Mouse (Mus musculus) T-helper 2 cell (primary cell): Measurements from ENCODE around the gene Atg3.

Experiments used
- in situ Hi-C: fragments of 300-600 bp; cut with MboI, MseI; formaldehyde crosslinking; loops from one replicate; pipeline ENCODE4 v1.15.1; 2025; ENCODE audit warnings: high pct_unique_total_duplicates

The Atg3 gene

DNA sequence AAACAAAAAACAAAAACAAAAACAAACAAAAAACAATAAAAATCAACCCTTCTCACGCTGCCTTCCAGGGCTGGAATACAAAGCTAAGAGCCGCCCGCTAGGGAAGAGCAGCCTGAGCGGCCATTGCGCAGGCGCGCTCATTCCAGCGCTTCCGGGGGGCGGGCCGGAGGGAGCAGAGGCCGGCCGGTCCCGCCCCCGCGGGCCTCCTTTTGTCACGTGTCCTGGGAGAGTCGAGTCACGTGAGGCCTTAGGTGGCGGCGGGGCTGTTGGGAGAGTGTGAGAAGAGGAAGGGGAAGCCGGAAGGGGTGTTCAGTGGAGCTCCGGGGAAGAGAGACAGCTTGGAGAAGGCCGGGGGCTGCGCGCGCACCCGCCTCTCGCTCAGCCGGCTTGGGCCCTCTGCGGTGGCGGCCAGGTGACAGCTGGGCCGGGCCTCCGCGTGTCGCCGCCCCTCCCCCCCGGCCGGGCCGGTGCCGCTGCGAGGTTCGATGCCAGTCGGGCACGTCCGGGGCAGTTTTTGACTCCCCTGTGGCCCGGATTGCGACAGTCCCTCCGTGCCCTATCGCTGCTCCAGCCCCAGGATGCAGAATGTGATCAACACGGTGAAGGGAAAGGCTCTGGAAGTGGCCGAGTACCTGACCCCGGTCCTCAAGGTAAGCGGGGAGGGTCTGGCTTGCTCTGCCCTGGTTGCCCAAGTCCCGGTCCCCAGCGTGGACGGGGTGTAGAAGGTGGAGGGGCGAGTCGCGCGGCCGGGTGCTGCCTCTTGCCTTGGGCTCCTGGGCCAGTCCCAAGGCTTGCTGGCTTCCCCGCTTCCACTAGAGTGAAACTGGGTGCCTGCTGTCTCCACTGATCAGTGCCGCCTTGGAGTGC is at the start of gene Atg3, which contains the start of gene Slc35a5:
Gene Atg3, plus strand, starts transcription at position 264 of the 867 bp plus-strand sequence.
Gene Slc35a5, minus strand, starts transcription at position 185 of the 867 bp plus-strand sequence.
- in situ Hi-C loops: no loop called here

GRCm38 (mm10) chr16:45110498-45110897 is 48.1 kb upstream of the Atg3 start:
- in situ Hi-C loops: no loop called here

DNA sequence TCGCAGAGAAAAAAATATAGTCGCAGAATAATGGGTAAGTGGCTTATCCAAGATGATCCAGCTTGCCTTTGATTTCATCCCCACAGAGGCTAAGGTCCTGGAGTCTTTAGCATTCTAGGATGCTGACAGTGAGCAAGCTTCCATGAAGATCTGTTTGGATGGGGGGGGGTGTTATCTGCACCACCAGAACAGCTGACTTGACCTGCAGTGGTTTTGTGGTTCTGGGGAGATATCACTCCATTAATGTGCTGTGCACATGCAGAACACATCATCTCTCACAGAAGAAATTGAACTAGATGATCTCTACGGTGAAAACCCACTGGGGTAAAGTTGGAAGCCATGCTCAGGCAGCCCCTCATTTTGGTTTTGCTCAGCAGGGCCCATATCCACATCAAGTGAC is 41.4 kb upstream of the Atg3 start:
- in situ Hi-C loops: no loop called here

DNA sequence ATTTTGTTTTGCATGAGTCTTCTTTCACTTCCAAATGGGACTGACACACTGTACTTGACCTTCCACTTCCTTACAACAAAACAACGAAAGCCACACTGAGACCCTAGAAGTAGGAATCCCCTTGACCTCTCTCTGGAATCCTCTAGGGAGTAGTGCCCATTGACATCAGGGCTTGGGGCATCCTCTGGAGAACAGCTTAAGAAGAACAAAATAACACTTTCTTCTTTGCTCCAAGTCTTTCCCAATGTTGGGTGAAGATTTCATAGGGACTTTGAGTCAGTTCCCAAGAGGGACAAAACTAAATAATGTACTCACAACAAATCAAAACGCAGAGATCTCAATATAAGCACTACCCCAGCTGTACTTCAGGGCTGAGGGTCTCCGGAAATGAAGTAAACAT is 39.8 kb upstream of the Atg3 start:
- in situ Hi-C loops: no loop called here

DNA sequence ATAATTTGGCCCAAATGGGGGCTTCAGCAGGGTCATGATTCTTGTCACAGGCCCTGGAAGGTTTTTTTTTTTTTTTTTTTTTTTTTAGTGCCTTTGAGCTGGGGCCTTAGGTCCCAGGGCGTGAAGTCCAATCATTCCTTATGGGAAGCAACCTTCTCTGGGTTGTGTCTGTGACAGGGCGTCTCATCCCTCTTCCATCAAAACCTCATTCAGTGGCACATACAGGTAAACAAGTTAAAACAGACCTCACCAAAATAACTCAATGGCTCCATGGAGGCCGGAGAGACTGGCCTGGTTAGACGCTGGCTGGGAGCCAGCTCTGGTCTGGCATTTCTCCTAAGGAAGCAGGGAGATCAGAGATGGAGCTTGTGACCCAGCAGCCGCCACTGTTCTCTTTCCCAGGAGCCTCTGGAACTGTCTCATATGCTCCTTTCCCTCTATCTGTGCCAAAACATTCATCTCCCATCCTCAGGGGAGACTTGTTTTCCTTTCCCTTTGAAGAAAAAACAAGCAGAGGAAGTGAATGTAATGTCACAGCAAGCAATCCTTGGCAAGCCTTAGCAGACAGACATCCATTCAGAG is 37.6 kb upstream of the Atg3 start:
- in situ Hi-C loops: no loop called here

DNA sequence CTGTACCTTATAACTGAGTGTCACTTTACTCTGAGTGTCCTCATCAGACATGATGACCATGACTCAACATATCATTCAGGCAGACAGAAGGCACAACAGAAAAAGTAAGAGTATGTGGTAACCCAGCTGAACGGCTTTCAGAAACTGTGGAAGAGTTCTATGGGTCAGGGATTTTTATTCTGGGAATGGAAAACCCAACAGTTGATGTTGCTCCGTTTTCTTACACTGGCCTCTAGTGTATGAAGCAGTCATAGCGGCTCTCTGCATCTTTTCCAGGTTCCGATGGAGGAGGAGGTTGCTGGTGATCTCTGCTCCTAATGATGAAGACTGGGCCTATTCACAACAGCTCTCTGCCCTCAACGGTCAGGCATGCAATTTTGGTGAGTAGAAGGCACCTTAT is 36.0 kb upstream of the Atg3 start:
- in situ Hi-C loops: no loop called here

DNA sequence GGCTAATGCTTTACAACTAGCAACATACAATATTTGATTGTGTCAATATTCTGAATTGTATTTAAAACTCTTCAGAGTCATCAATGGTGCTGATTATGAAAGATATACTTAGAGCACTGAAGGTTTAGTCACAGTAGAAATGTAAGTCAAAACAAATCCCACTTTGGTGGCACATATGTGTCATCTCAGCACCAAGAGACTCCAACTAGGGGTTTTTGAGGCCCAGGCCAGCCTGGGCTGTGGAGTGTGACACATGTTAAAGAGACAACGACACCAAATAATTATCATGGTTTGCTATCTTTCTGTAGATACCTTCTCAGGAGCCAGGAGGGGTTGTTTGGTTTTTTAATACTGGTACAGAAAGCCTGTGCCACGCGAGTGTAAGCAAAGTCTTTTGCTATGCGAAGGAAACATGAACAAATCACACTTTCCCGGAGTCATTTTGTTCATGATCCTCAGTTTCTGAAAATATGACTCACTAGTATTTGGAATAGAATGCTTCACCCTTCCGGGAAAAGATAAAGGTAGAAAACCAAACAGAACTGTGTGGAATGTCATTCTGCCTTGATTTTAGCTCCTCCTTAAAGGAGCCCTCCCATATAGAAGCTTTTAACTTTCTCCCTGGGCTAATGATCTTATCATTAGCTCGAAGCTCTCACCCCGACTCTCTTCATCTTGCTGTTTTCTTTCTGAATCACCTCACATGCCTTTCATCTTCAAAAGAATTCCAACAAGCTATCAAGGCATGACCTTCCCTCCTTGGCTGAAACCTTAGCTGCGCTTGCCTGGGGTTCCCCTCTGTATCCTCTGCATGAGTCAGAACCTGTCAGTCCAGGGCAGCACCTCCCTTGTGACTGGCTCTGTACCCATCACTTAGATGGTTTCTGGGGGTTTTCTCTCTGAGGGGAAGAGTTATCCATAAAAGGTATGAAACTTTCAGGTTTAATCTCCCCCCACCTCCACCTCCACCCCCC is 34.1 kb upstream of the Atg3 start:
- in situ Hi-C loops: no loop called here

- in situ Hi-C loops: no loop called here
These were observed 30.5 kb upstream of the Atg3 start for GRCm38 (mm10) chr16:45127936-45128710.

DNA sequence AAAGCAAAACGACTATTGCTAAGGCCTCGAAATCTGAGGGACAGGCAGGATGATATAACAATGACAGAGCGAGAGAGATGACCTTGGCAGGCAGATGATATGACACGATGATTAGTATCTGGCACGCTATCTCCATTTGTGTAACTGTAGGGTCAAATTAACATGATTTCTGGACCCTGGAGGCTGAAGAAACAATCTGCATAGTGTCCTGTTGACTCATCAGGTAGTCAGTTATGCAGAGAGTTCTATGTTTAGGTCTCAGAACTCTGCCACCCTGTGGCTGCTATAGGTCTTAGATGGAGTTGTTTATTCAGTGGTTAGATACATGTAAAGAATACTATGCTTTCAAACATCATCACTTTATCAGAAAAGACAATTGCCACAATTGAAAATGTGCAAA is 16.9 kb upstream of the Atg3 start:
- in situ Hi-C loops: no loop called here

DNA sequence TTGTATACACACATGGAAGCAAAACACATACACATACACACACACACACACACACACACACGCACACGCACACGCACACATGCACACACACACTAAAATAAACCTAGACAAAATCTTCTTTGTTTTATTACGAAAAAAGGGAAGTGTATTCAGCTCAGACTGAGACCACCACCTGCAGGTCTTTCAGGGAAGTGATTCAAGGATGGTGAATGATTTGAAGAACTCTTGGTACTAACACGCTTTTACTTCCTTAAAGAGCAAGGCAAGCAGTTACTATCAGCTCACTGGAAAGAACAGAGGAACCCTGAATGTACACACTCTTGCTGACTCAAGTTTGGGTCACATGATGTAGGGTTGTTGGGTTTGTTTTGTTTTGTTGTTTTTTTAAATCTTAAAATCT is 16.0 kb upstream of the Atg3 start:
- in situ Hi-C loops: no loop called here

DNA sequence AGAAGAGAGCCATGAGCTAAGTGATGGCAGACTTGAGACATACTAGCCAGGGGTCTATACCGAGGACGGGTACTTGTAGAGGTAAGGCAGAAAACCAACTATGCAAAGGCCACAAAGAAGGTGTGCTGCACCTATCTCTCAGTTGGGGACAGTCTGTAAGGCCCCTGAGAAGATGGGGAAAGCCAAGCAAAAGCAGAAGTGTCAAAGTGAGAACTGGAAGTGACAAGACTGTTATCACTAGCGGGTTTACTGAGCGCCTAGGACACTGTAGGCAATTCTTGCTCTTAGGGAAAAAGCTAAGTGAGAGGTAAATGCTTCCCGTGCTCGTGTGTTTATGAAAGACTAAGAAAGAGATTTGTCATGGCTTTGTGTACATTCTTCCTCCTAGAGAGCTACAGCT is 13.5 kb upstream of the Atg3 start:
- in situ Hi-C loops: no loop called here

DNA sequence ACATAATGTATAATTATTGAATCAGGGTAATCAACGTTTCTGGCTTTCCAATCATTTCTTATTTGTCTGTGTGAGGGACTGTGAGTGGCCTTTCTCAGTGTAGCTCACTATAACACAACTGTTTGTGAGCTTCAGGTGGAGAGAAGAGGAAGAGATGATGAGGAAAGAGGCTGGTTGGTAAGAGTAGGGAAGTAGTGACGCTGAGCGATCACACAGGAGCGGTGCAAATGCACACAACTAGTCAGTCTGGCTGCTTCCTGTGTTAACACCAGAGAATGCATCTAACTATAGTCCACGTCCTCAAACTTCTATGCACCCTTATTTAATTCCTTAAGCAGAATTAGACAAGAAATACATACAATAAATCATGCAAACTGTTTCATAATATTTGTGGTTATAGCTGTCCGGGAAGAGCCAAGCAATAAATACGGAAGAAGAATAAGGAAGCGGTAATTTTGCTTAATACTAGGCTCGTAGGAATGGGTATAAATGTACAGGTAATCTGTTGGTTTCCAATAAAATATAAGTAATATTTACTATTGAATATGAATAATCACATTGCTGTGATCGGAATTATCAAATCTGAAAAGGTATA is 10.0 kb upstream of the Atg3 start:
- in situ Hi-C loops: no loop called here

DNA sequence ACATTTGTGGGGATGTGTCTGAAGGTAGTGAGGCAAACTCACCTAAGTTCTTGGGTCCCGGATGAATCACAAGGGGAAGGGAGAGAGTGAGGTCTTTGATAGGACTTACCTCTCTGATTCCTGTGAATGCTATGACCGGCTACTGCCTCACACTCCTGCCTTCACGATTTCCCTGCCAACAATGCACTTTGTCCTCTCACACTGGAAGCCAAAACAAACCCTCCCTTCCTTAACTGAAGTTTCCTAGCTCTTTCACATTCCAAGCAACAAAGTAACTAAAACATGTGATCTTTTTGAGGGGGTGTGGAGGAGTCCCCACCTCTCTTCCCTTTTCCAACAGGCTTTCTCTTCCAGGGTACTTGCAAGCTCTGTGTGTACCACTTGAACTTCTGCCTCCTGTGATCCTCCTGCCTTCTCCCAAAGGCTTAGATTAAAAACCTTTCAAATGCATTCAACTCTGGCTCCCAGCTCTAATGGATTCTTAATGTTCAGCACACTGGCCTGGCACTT is 3.8 kb upstream of the Atg3 start:
- in situ Hi-C loops: no loop called here

DNA sequence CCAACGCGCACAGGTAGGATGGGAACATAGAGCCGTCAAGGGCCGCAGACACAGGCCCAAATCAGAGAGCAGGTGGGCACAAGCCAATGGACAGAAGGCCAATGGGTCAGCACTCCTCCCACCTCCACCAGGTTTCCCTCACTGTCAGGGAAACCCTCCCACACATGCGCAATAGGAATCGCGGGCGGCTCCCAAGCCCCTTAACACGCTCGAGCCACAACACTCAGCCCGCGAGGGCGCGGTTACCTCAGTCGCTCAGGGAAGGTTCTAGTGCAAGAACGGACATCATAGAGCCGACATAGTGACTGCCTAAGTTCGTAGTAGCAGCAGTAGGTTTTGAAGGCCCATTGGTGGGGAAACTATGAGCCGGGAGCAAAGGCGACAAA is 456 bp upstream of the Atg3 start:
- in situ Hi-C loops: no loop called here

DNA sequence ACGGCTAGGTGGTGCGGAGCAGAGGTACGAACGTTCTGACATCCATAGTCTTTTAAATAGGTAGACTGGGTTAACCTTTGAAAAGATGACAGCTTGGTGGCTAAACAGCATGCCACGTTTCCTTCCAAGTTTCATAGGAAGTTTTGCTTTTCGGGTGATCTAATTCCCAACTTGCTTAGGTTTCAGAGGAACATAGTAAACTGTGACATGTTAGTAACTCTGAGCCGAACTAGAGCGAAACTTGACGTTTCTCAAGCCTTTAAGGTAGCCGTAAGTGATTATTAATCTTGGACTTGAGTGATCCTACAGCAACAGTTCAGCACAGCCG is 768 bp downstream of the Atg3 start:
- in situ Hi-C loops: no loop called here

DNA sequence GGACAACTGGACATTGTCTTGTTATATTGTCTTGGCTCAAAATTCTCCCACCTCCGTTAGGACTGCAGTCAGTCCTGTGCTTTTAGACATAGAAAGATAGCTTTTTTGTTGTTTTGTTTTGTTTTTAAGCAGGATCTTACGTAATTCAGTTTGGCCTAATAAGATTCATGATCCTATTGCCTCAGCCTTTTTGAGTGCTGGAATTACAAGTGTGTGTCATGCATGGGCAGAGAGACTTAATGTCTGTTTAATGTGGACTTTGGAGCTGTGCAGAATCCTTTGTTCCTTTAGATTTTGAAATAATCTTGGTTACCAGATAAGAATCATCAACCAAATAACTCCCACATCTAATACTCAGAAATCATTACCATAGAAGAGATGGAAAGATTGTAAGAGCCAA is 20.0 kb downstream of the Atg3 start:
- in situ Hi-C loops: no loop called here

GRCm38 (mm10) chr16:45181824-45182223 is 23.2 kb downstream of the Atg3 start:
- in situ Hi-C loops: no loop called here

DNA sequence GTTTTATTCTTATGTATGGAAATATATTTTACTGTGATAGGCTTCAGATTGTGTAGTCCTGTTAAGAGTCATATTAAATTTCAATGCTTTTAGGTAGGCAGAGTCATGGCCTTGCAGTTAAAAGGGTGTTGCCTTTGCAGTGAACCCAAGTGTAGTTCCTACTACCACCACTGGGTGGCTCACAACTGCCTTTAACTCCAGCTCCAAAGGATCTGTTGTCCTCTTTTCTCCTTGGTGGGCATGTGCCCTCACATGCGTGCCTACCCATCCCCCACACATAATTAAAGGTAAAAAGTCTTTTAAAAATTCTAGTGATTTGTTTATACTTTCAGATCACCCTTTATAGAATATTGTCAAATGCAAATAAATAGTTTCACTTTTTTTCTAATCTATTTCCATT is 34.0 kb downstream of the Atg3 start:
- in situ Hi-C loops: loop anchor here (10.0 kb wide), 1 partner anchor 72 kb away; no protein-coding TSS in a partner anchor

DNA sequence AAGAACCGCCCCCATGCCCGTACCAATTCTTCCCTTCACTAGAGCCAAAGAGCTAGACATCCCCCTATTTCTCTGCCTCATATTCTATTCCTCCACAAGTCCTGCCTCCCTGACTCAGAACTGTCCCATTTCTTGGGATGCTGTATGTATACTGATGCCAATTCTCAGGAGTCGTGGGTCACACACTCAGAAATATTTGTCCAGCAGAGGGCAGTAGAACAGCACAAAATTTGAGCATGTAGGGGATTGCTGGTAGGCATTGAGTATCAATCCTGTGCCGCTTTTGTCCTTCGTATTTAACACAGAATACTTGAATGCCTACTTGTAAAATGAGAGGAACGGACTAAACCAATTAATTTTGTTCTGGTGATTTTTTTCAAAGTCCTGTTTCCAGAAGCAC is 38.2 kb downstream of the Atg3 start:
- in situ Hi-C loops: loop anchor here (10.0 kb wide), 1 partner anchor 68 kb away; no protein-coding TSS in a partner anchor

DNA sequence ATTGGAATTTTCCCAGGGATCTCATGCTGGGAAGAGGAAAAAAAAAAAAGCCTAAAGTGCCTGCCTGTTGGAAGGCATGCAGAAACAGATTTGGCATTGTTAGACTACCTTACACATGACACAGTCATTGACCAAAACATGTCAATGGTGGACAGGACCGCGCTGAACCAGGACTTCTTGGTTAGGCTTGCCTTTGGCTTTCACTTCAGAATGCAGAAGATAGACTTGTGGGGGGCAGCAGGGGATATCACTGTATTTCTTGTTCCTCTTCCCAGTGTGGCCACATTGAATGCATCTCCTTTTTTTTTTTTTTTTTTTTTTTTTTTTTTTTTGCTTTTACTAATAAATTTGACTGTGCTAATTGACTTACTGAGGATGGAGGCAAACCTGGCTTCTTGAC is 42.8 kb downstream of the Atg3 start:
- in situ Hi-C loops: loop anchor here (25.0 kb wide), 1 partner anchor 436 kb away; no protein-coding TSS in a partner anchor

DNA sequence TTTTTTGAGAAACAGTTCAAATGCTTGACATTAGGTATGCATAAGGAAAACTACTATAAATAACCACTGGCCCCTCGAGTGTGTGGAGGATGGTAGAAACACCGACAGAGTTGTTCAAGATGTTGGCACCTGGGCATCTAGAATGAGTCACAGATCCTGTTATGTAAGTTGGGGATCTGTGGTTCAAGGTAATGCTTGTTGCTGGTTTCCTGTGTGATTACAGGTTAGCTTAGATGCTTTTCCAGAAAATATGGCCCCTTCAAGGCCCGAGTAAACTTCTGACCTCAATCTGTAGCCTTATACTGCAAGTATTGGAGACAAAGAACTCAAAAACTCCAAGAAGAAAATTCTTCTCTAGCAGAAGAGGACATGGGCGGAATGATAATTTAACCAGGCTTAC is 45.9 kb downstream of the Atg3 start:
- in situ Hi-C loops: loop anchor here (25.0 kb wide), 1 partner anchor 433 kb away; no protein-coding TSS in a partner anchor
